Comparison of ENCODE assay signal across 13 mouse cellular contexts in the genomic region with DNA sequence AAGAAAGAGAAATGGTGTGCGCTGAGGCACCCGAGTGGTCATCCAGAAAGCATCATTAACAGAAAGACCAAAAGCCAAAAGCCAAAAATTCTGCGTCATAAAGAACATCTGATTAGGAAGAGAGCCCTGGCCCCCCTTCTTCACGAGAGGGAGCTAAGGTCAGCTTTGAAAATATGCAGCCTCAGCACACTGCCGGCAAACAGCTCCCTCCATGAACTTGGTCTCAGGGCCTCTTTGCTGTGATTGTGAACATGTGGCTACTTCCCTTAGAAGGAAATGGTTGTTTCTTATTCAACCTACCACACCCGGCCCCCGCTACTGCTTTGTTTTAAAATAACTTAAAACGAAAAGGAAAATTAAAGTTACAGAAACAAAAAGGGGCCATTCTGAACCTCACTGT. TPM values are rescaled to one million over a fixed set of nuclear protein-coding genes. Genes with fewer than 3 reads are reported as not detected.
A peak's percentile ranks its signal among the peaks of the same experiment; 100 is the strongest.
DNase-seq lines count a peak whose midpoint lies in the region; ATAC-seq and TF ChIP-seq lines count a peak whose summit lies in the region.
"Had no signal": no experiment of that assay in that cellular context is flagged by ENCODE, and none has a peak within 500 bp of the region (broad histone marks: within the 10 kb centered on the region; RNA-seq: fewer than 3 reads in every experiment).

No protein-coding gene starts in this region.

- DNase-seq in heart, postnatal 4 days = no peak
- DNase-seq in NIH3T3 (ENCODE audit: low read depth) = peak; percentile 34
- peak; percentile 51 to 71 for DNase-seq in kidney, postnatal 4 days
- DNase-seq in left cerebral cortex, adult 2 months (ENCODE audit: extremely low spot score in 1 of 2, low spot score in 2 of 2) = no peak
- no peak for DNase-seq in left cerebral cortex, adult 18-20 months (ENCODE audit: low spot score in 2 of 2)
- DNase-seq in retina, embryonic 14.5 days (ENCODE audit: low spot score) = no peak
- DNase-seq: spleen, adult 18-20 months; thymus, postnatal 4 days had no signal

- no peak overlapping the region for H3K4me3 ChIP-seq in heart, embryonic 13.5 days
- no peak overlapping the region for H3K4me3 ChIP-seq in embryonic facial prominence, embryonic 15.5 days (replicated peaks)
- H3K4me3 ChIP-seq in left cerebral cortex, adult 2 months = no peak overlapping the region
- H3K4me3 ChIP-seq: forebrain, embryonic 12.5 days; neural tube, embryonic 13.5 days had no signal

- peaks cover 86% of the 10 kb centered on the region for H3K4me1 ChIP-seq in heart, embryonic 13.5 days
- H3K4me1 ChIP-seq in embryonic facial prominence, embryonic 15.5 days = peaks cover 17% of the 10 kb centered on the region
- H3K4me1 ChIP-seq: forebrain, embryonic 12.5 days had no signal

- 48% methylated on average over 8 of the region's 8 CpGs for WGBS in heart, embryonic 13.5 days
- WGBS in embryonic facial prominence, embryonic 15.5 days = 47% methylated on average over 8 of the region's 8 CpGs

- TF ChIP-seq CTCF in left cerebral cortex, adult 2 months (IDR thresholded peaks at IDR 0.05) = no peak

- no peak overlapping the region for H3K9ac ChIP-seq in heart, embryonic 13.5 days
- H3K9ac ChIP-seq in embryonic facial prominence, embryonic 15.5 days = no peak overlapping the region
- H3K9ac ChIP-seq: forebrain, embryonic 12.5 days; neural tube, embryonic 13.5 days had no signal

- intact Hi-C loops in left cerebral cortex, adult 2 months (cut with DNase I) = no loop called here

- H3K36me3 ChIP-seq in heart, embryonic 13.5 days = no peaks in the 10 kb centered on the region
- no peaks in the 10 kb centered on the region for H3K36me3 ChIP-seq in embryonic facial prominence, embryonic 15.5 days
- H3K36me3 ChIP-seq: forebrain, embryonic 12.5 days; neural tube, embryonic 13.5 days had no signal

- no peaks in the 10 kb centered on the region for H3K9me3 ChIP-seq in heart, embryonic 13.5 days
- no peaks in the 10 kb centered on the region for H3K9me3 ChIP-seq in embryonic facial prominence, embryonic 15.5 days (replicated peaks)
- H3K9me3 ChIP-seq: forebrain, embryonic 12.5 days; megakaryocyte, embryonic 14.5 days; neural tube, embryonic 13.5 days had no signal

- peak overlapping the region; percentile 77 for H3K27ac ChIP-seq in heart, embryonic 13.5 days (replicated peaks)
- 0 out of 2 replicates have a peak overlapping the region, but pooled peaks have one; percentile 28 for H3K27ac ChIP-seq in embryonic facial prominence, embryonic 15.5 days (replicated peaks)
- no peak overlapping the region for H3K27ac ChIP-seq in left cerebral cortex, adult 2 months

- no peak overlapping the region for H3K4me2 ChIP-seq in heart, embryonic 13.5 days
- H3K4me2 ChIP-seq in embryonic facial prominence, embryonic 15.5 days (replicated peaks) = no peak overlapping the region
- H3K4me2 ChIP-seq: forebrain, embryonic 12.5 days; neural tube, embryonic 13.5 days had no signal

- ATAC-seq in heart, embryonic 13.5 days (ENCODE audit: extremely low read depth, insufficient number of reproducible peaks, low FRiP score, low TSS enrichment) = no peak
- ATAC-seq in embryonic facial prominence, embryonic 15.5 days (ENCODE audit: insufficient number of reproducible peaks, low FRiP score, low TSS enrichment, low read depth) = no peak

- H3K27me3 ChIP-seq in heart, embryonic 13.5 days (replicated peaks) = no peaks in the 10 kb centered on the region
- no peaks in the 10 kb centered on the region for H3K27me3 ChIP-seq in embryonic facial prominence, embryonic 15.5 days
- H3K27me3 ChIP-seq: forebrain, embryonic 12.5 days; megakaryocyte, embryonic 14.5 days; neural tube, embryonic 13.5 days had no signal

RNA-seq across cellular contexts. Expression of a gene that starts 44.4 kb away (rescaled TPM):
- polyA plus RNA-seq in heart, embryonic 13.5 days (2015; fragmentation: Nextera tagmentation; extraction: Ambion mirVana) = 120 and 122 TPM in 2 replicates
- total RNA-seq in heart, postnatal 4 days (2021) = 10 to 100 TPM; 69.1 to 71.0 TPM
- polyA plus RNA-seq in embryonic facial prominence, embryonic 15.5 days (2015; fragmentation: Nextera tagmentation; extraction: Ambion mirVana) = 162 and 166 TPM in 2 replicates
- 10 to 100 TPM; 37.6 to 38.2 TPM for total RNA-seq in left cerebral cortex, adult 2 months (2021)
- total RNA-seq in left cerebral cortex, adult 18-20 months (2021) = 10 to 100 TPM; 33.4 to 37.9 TPM

RNA-seq across cellular contexts. Expression of a gene that starts 48.2 kb away (rescaled TPM):
- 143 and 155 TPM in 2 replicates for polyA plus RNA-seq in heart, embryonic 13.5 days (2015; fragmentation: Nextera tagmentation; extraction: Ambion mirVana)
- 10 to 100 TPM; 70.4 to 74.9 TPM for total RNA-seq in heart, postnatal 4 days (2021)
- polyA plus RNA-seq in embryonic facial prominence, embryonic 15.5 days (2015; fragmentation: Nextera tagmentation; extraction: Ambion mirVana) = 85.6 and 86.5 TPM in 2 replicates
- total RNA-seq in left cerebral cortex, adult 2 months (2021) = 1 to 10 TPM; 3.6 to 3.8 TPM
- total RNA-seq in left cerebral cortex, adult 18-20 months (2021) = 1 to 10 TPM; 4.4 to 4.5 TPM

Comparison
In these comparisons a context has a peak if more than half of its experiments do, and no peak if none do; other contexts are left out.
1. DNase-seq: peak in NIH3T3 (single experiment) and kidney, postnatal 4 days (2 of 2); none in heart, postnatal 4 days (single experiment), left cerebral cortex, adult 2 months (0 of 2), left cerebral cortex, adult 18-20 months (0 of 2) and retina, embryonic 14.5 days (single experiment).
2. RNA of a gene that starts 48.2 kb away (total RNA-seq): 70.4 to 74.9 TPM in heart, postnatal 4 days; 4.4 to 4.5 TPM in left cerebral cortex, adult 18-20 months and 3.6 to 3.8 TPM in left cerebral cortex, adult 2 months; every median in the first group is over 10 times any median in the second.